In the genomic region with DNA sequence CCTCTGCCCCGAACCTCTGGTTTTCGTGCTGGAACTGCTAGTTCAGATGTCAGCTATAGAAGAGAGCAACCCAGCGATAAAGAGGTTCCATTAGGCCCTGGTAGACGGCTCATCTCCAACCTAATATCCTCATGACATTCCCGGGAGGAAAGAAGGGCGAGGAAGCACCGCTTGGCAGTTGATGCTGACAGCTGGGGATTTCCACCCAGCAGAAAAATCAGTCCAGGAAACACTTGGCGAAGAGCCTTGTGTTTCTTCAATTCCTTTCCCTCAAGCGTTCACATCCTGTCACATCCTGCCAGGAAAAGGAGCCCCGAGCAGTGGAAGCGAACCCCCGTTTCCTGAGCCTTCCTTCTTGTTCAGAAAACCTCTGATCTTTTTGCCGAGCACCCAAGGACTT, we compare ENCODE assay signal across 10 mouse cellular contexts. TPM values are rescaled to one million over a fixed set of nuclear protein-coding genes. Genes with fewer than 3 reads are reported as not detected.
DNase-seq lines count a peak whose midpoint lies in the region; ATAC-seq and TF ChIP-seq lines count a peak whose summit lies in the region.
"Had no signal": no experiment of that assay in that cellular context is flagged by ENCODE, and none has a peak within 500 bp of the region (broad histone marks: within the 10 kb centered on the region; RNA-seq: fewer than 3 reads in every experiment).

No protein-coding gene starts in this region.

- H3K4me1 ChIP-seq in thymus, adult 2 months (replicated peaks; ENCODE audit: control insufficient read depth, insufficient read depth, low read length): peaks cover 26% of the 10 kb centered on the region

- TF ChIP-seq POLR2A in thymus, adult 2 months (IDR thresholded peaks at IDR 0.05; ENCODE audit: control insufficient read depth, extremely low read depth, insufficient read depth, low read length, poor library complexity): no peak

- TF ChIP-seq CTCF in thymus, adult 2 months (IDR thresholded peaks at IDR 0.05; ENCODE audit: borderline replicate concordance, control insufficient read depth, extremely low read depth, insufficient read depth, low read length, poor library complexity): no peak

- H3K4me3 ChIP-seq in thymus, adult 2 months (ENCODE audit: control insufficient read depth, insufficient read depth, low read length): no peak overlapping the region

- DNase-seq in frontal cortex, postnatal 10 days (ENCODE audit: low spot score in 2 of 2): no peak
- DNase-seq in adrenal gland, postnatal 10 days: peak; percentile 16
- peak; percentile 36 for DNase-seq in gastrocnemius, postnatal 25 days
- DNase-seq in kidney, adult 9 months: peak; percentile 58
- peak; percentile 40 for DNase-seq in lung, postnatal 14 days
- DNase-seq in ovary, postnatal 10 days (ENCODE audit: low spot score): no peak
- DNase-seq in thymus, adult 2 months: no peak

- H3K36me3 ChIP-seq in thymus, adult 2 months (ENCODE audit: control insufficient read depth, insufficient read depth, low read length): no peaks in the 10 kb centered on the region

- ATAC-seq in frontal cortex, adult (ENCODE audit: low TSS enrichment): peak; percentile 50; the same call in 1 of the 2 replicates

- no peaks in the 10 kb centered on the region for H3K27me3 ChIP-seq in thymus, adult 2 months (ENCODE audit: control insufficient read depth, insufficient read depth, low read length)
- H3K27me3 ChIP-seq: CH12.LX had no signal

- no peak overlapping the region for H3K27ac ChIP-seq in thymus, adult 2 months (ENCODE audit: control insufficient read depth, insufficient read depth, low read length)
- H3K27ac ChIP-seq: macrophage had no signal

- 63% methylated on average over 13 of the region's 13 CpGs for WGBS in thymus, adult 2 months

RNA-seq across cellular contexts. Expression of gene Metap2, which starts 22.3 kb away (rescaled TPM):
- 100 to 1,000 TPM; 181 to 187 TPM for total RNA-seq in adrenal gland, postnatal 10 days (2021)
- total RNA-seq in gastrocnemius, postnatal 25 days (2021): 100 to 1,000 TPM; 156 to 160 TPM
- 58.1 and 60.5 TPM in 2 replicates for polyA plus RNA-seq in thymus, adult 2 months (2012; rRNA removed)

Comparison
In these comparisons a context has a peak if more than half of its experiments do, and no peak if none do; other contexts are left out.
1. DNase-seq: peak in adrenal gland, postnatal 10 days (single experiment), gastrocnemius, postnatal 25 days (single experiment), kidney, adult 9 months (single experiment) and lung, postnatal 14 days (single experiment); none in frontal cortex, postnatal 10 days (0 of 2), ovary, postnatal 10 days (single experiment) and thymus, adult 2 months (single experiment).